Mouse (Mus musculus) forebrain, embryonic 15.5 days (tissue): Measurements from ENCODE around the gene Nop53. TPM values are rescaled to one million over a fixed set of nuclear protein-coding genes. Genes with fewer than 3 reads are reported as not detected.
A peak's percentile ranks its signal among the peaks of the same experiment; 100 is the strongest.

ENCODE experiments used
- ATAC-seq: fragments of 200-750 bp; cut with Nextera tagmentation; replicated peaks from 2 replicates; pipeline ENCODE4 v1.8.0; 2017; ENCODE audit warnings: mild to moderate bottlenecking, moderate TSS enrichment, moderate library complexity
- H3K27ac ChIP-seq: fragments of 300-500 bp; sonication (generic); replicated peaks from 2 replicates; pipeline ENCODE4 v1.5.1; 2015; ENCODE audit warnings: mild to moderate bottlenecking, inconsistent platforms
- H3K27me3 ChIP-seq: fragments of 300-500 bp; sonication (generic); 2 replicates; pipeline ENCODE4 v1.6.1; 2015; ENCODE audit warnings: inconsistent platforms
- H3K36me3 ChIP-seq: fragments of 300-500 bp; sonication (generic); 2 replicates; pipeline ENCODE4 v1.6.1; 2015; ENCODE audit warnings: mild to moderate bottlenecking, inconsistent platforms
- H3K4me1 ChIP-seq: fragments of 300-500 bp; sonication (generic); 2 replicates; pipeline ENCODE4 v1.6.1; 2015; ENCODE audit warnings: inconsistent platforms
- H3K4me2 ChIP-seq: fragments of 300-500 bp; sonication (generic); replicated peaks from 2 replicates; pipeline ENCODE4 v1.6.1; 2015; ENCODE audit warnings: mild to moderate bottlenecking, inconsistent platforms
- H3K4me3 ChIP-seq: fragments of 300-500 bp; sonication (generic); 2 replicates; pipeline ENCODE4 v1.5.1; 2015; ENCODE audit warnings: mild to moderate bottlenecking, inconsistent platforms
- H3K9ac ChIP-seq: fragments of 300-500 bp; sonication (generic); replicated peaks from 2 replicates; pipeline ENCODE4 v1.6.1; 2015; ENCODE audit warnings: mild to moderate bottlenecking, inconsistent platforms
- H3K9me3 ChIP-seq: fragments of 300-500 bp; sonication (generic); 2 replicates; pipeline ENCODE4 v1.6.1; 2016; ENCODE audit warnings: inconsistent platforms
- WGBS: fragments of 180-500 bp; shearing (Covaris S2); methylation state at CpG from one replicate; pipeline ENCODE4 v1.1.7; 2015; ENCODE audit warnings: mixed read lengths; 5-methylcytosine and 5-hydroxymethylcytosine counted together
- polyA plus RNA-seq: library from polyadenylated mRNA; unstranded; fragments of >200 nt; fragmentation: Nextera tagmentation; extraction: Ambion mirVana; gene quantifications from 2 replicates; pipeline ENCODE4 v1.2.1, GENCODE M21; 2015

Gene Nop53
- polyA plus RNA-seq, 1 experiment from 2014 or later = 144 TPM

GRCm38 (mm10) chr7:15954436-15954835, 8.6 kb upstream of the Nop53 start:
- 0 out of 2 replicates have a peak, but pooled peaks have one; percentile 14 for ATAC-seq
- Histone ChIP-seq H3K27me3 (no peaks in the 10 kb centered on the region), H3K4me2 (no peak overlapping the region), H3K4me3 (no peak overlapping the region), H3K9ac (no peak overlapping the region), H3K27ac (no peak overlapping the region), H3K9me3 (no peaks in the 10 kb centered on the region), H3K4me1 (no peaks in the 10 kb centered on the region), H3K36me3 (no peaks in the 10 kb centered on the region)
- 90% methylated on average over 7 of the region's 7 CpGs for WGBS

GRCm38 (mm10) chr7:15953307-15954074, 7.6 kb upstream of the Nop53 start:
- no peaks in the 10 kb centered on the region for H3K9me3 ChIP-seq
- H3K27me3 ChIP-seq = no peaks in the 10 kb centered on the region
- no peak overlapping the region for H3K4me3 ChIP-seq
- H3K4me2 ChIP-seq = no peak overlapping the region
- no peak overlapping the region for H3K27ac ChIP-seq
- H3K9ac ChIP-seq = no peak overlapping the region
- H3K4me1 ChIP-seq = peaks cover 3% of the 10 kb centered on the region
- no peak for ATAC-seq
- no peaks in the 10 kb centered on the region for H3K36me3 ChIP-seq
- WGBS = 93% methylated on average over 13 of the region's 13 CpGs

- Histone ChIP-seq H3K36me3 (no peaks in the 10 kb centered on the region), H3K4me3 (no peak overlapping the region), H3K4me2 (no peak overlapping the region), H3K9ac (no peak overlapping the region), H3K4me1 (peaks cover 6% of the 10 kb centered on the region), H3K9me3 (no peaks in the 10 kb centered on the region), H3K27me3 (no peaks in the 10 kb centered on the region), H3K27ac (no peak overlapping the region)
- WGBS = 67% methylated on average over 3 of the region's 3 CpGs
- no peak for ATAC-seq
Measured at GRCm38 (mm10) chr7:15952416-15952815, 6.5 kb upstream of the Nop53 start.

GRCm38 (mm10) chr7:15950008-15950407, 4.1 kb upstream of the Nop53 start:
- 92% methylated on average over 15 of the region's 15 CpGs for WGBS
- no peak for ATAC-seq
- H3K9me3 ChIP-seq = no peaks in the 10 kb centered on the region
- H3K4me3 ChIP-seq = no peak overlapping the region
- H3K4me1 ChIP-seq = peaks cover 16% of the 10 kb centered on the region
- H3K36me3 ChIP-seq = no peaks in the 10 kb centered on the region
- no peak overlapping the region for H3K27ac ChIP-seq
- no peak overlapping the region for H3K4me2 ChIP-seq
- H3K27me3 ChIP-seq = no peaks in the 10 kb centered on the region
- H3K9ac ChIP-seq = no peak overlapping the region

GRCm38 (mm10) chr7:15949216-15949790, 3.4 kb upstream of the Nop53 start:
- WGBS = 89% methylated on average over 7 of the region's 7 CpGs
- H3K4me2 ChIP-seq = no peak overlapping the region
- no peaks in the 10 kb centered on the region for H3K36me3 ChIP-seq

GRCm38 (mm10) chr7:15948381-15948941, 2.6 kb upstream of the Nop53 start:
- ATAC-seq = no peak
- Histone ChIP-seq H3K4me3 (no peak overlapping the region), H3K9ac (no peak overlapping the region), H3K27me3 (no peaks in the 10 kb centered on the region), H3K36me3 (peaks cover 8% of the 10 kb centered on the region), H3K9me3 (no peaks in the 10 kb centered on the region), H3K27ac (no peak overlapping the region), H3K4me2 (peak overlapping the region; percentile 38), H3K4me1 (peaks cover 30% of the 10 kb centered on the region)
- WGBS = 8% methylated on average over 23 of the region's 23 CpGs

More at GRCm38 (mm10) chr7:15949216-15949790, 3.4 kb upstream of the Nop53 start:
- H3K9ac ChIP-seq = no peak overlapping the region
- no peaks in the 10 kb centered on the region for H3K27me3 ChIP-seq
- no peak overlapping the region for H3K27ac ChIP-seq
- H3K4me1 ChIP-seq = peaks cover 23% of the 10 kb centered on the region
- no peak for ATAC-seq
- H3K4me3 ChIP-seq = no peak overlapping the region
- no peaks in the 10 kb centered on the region for H3K9me3 ChIP-seq

GRCm38 (mm10) chr7:15947653-15948260, 1.9 kb upstream of the Nop53 start:
- Histone ChIP-seq H3K36me3 (peaks cover 13% of the 10 kb centered on the region), H3K4me2 (no peak overlapping the region), H3K9me3 (no peaks in the 10 kb centered on the region), H3K27ac (no peak overlapping the region), H3K9ac (no peak overlapping the region), H3K27me3 (no peaks in the 10 kb centered on the region), H3K4me3 (no peak overlapping the region), H3K4me1 (peaks cover 30% of the 10 kb centered on the region)
- no peak for ATAC-seq
- WGBS = 54% methylated on average over 4 of the region's 4 CpGs

GRCm38 (mm10) chr7:15945211-15945610, 663 bp downstream of the Nop53 start:
- Histone ChIP-seq H3K4me3 (peak overlapping the region; percentile 92), H3K9ac (peak overlapping the region; percentile 77), H3K4me2 (peak overlapping the region; percentile 72), H3K27me3 (no peaks in the 10 kb centered on the region), H3K36me3 (peaks cover 38% of the 10 kb centered on the region), H3K9me3 (no peaks in the 10 kb centered on the region), H3K27ac (peak overlapping the region; percentile 98; the same call in 1 of the 2 replicates), H3K4me1 (peaks cover 30% of the 10 kb centered on the region)
- ATAC-seq = no peak
- WGBS = 5% methylated on average over 8 of the region's 8 CpGs

GRCm38 (mm10) chr7:15944311-15944710, 1.6 kb downstream of the Nop53 start:
- 97% methylated on average over 1 of the region's 1 CpGs for WGBS
- Histone ChIP-seq H3K4me3 (peak overlapping the region; percentile 92; the same call in 1 of the 2 replicates), H3K27me3 (no peaks in the 10 kb centered on the region), H3K4me2 (no peak overlapping the region), H3K36me3 (peaks cover 47% of the 10 kb centered on the region), H3K9me3 (no peaks in the 10 kb centered on the region), H3K4me1 (peaks cover 30% of the 10 kb centered on the region), H3K9ac (no peak overlapping the region), H3K27ac (no peak overlapping the region)
- no peak for ATAC-seq

- ATAC-seq = no peak
- 93% methylated on average over 3 of the region's 3 CpGs for WGBS
Measured at GRCm38 (mm10) chr7:15938621-15939020, 7.3 kb downstream of the Nop53 start.

GRCm38 (mm10) chr7:15937491-15937890, 8.4 kb downstream of the Nop53 start:
- H3K36me3 ChIP-seq = peaks cover 75% of the 10 kb centered on the region
- no peaks in the 10 kb centered on the region for H3K9me3 ChIP-seq
- H3K27ac ChIP-seq = no peak overlapping the region
- H3K9ac ChIP-seq = no peak overlapping the region
- H3K4me2 ChIP-seq = no peak overlapping the region
- H3K27me3 ChIP-seq = no peaks in the 10 kb centered on the region
- H3K4me1 ChIP-seq = no peaks in the 10 kb centered on the region
- 89% methylated on average over 5 of the region's 5 CpGs for WGBS
- no peak overlapping the region for H3K4me3 ChIP-seq
- no peak for ATAC-seq

More at GRCm38 (mm10) chr7:15938621-15939020, 7.3 kb downstream of the Nop53 start:
- no peak overlapping the region for H3K27ac ChIP-seq
- H3K4me2 ChIP-seq = no peak overlapping the region
- peaks cover 84% of the 10 kb centered on the region for H3K36me3 ChIP-seq
- H3K4me1 ChIP-seq = peaks cover under 1% of the 10 kb centered on the region; the same call in 1 of the 2 replicates
- no peaks in the 10 kb centered on the region for H3K9me3 ChIP-seq
- H3K27me3 ChIP-seq = no peaks in the 10 kb centered on the region
- H3K4me3 ChIP-seq = no peak overlapping the region
- H3K9ac ChIP-seq = no peak overlapping the region
